ENCODE assay signal across 8 mouse cellular contexts in the genomic region with DNA sequence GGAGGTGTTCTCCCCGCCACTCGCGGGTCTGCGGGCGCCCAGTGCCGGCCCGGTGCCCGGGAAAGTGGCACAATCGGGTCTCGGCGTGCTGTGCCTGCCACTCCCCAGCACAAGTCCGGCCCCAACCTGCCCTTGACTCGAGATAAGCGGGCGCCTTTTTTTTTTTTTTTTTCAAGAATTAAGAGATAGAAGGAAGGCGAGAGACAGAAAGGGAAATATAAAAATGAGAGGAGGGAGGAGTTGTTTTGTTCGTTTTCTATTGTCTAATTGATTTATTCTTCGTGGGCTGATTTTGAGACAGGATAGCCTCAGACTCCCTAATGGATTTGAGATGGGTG. TPM values are rescaled to one million over a fixed set of nuclear protein-coding genes. Genes with fewer than 3 reads are reported as not detected.
DNase-seq lines count a peak whose midpoint lies in the region; ATAC-seq lines count a peak whose summit lies in the region.

No protein-coding gene starts in this region.

- peaks cover 10% of the 10 kb centered on the region for H3K27me3 ChIP-seq in kidney, embryonic 15.5 days
- peaks cover 8% of the 10 kb centered on the region for H3K27me3 ChIP-seq in hindbrain, embryonic 13.5 days
- peaks cover 13% of the 10 kb centered on the region for H3K27me3 ChIP-seq in midbrain, embryonic 13.5 days

- H3K9me3 ChIP-seq in kidney, embryonic 15.5 days (replicated peaks) = no peaks in the 10 kb centered on the region
- H3K9me3 ChIP-seq in hindbrain, embryonic 13.5 days = no peaks in the 10 kb centered on the region
- no peaks in the 10 kb centered on the region for H3K9me3 ChIP-seq in midbrain, embryonic 13.5 days

- no peak for ATAC-seq in kidney, embryonic 15.5 days (replicated peaks; ENCODE audit: low FRiP score)
- ATAC-seq in hindbrain, embryonic 13.5 days (ENCODE audit: low FRiP score) = no peak
- no peak for ATAC-seq in midbrain, embryonic 13.5 days
- no peak for ATAC-seq in CD4-positive, CD25-positive, alpha-beta regulatory T cell, adult 4 months

- H3K9ac ChIP-seq in kidney, embryonic 15.5 days = peak overlapping the region; percentile 33; the same call in 1 of the 2 replicates
- peak overlapping the region; percentile 89 for H3K9ac ChIP-seq in hindbrain, embryonic 13.5 days
- peak overlapping the region; percentile 71 for H3K9ac ChIP-seq in midbrain, embryonic 13.5 days (replicated peaks)

- peak overlapping the region; percentile 93 for H3K4me2 ChIP-seq in kidney, embryonic 15.5 days
- peak overlapping the region; percentile 88 for H3K4me2 ChIP-seq in hindbrain, embryonic 13.5 days
- peak overlapping the region; percentile 91 for H3K4me2 ChIP-seq in midbrain, embryonic 13.5 days (replicated peaks)

- H3K4me3 ChIP-seq in kidney, embryonic 15.5 days (replicated peaks) = peak overlapping the region; percentile 75
- peak overlapping the region; percentile 42; the same call in 1 of the 2 replicates for H3K4me3 ChIP-seq in brown adipose tissue, adult 24 weeks (ENCODE audit: insufficient read depth, low read depth, low read length)
- H3K4me3 ChIP-seq in hindbrain, embryonic 13.5 days = peak overlapping the region; percentile 87
- H3K4me3 ChIP-seq in midbrain, embryonic 13.5 days (replicated peaks) = peak overlapping the region; percentile 90

- WGBS in kidney, embryonic 15.5 days = under 1% methylated on average over 18 of the region's 18 CpGs
- under 1% methylated on average over 18 of the region's 18 CpGs for WGBS in hindbrain, embryonic 13.5 days
- WGBS in midbrain, embryonic 13.5 days = 0% methylated on average over 18 of the region's 18 CpGs

- H3K36me3 ChIP-seq in kidney, embryonic 15.5 days = no peaks in the 10 kb centered on the region
- H3K36me3 ChIP-seq in hindbrain, embryonic 13.5 days = no peaks in the 10 kb centered on the region
- no peaks in the 10 kb centered on the region for H3K36me3 ChIP-seq in midbrain, embryonic 13.5 days

- peaks cover 54% of the 10 kb centered on the region for H3K4me1 ChIP-seq in kidney, embryonic 15.5 days
- H3K4me1 ChIP-seq in brown adipose tissue, adult 24 weeks (ENCODE audit: control insufficient read depth, insufficient read depth, insufficient read length, low read length) = peaks cover 26% of the 10 kb centered on the region
- H3K4me1 ChIP-seq in hindbrain, embryonic 13.5 days (replicated peaks) = peaks cover 36% of the 10 kb centered on the region
- peaks cover 39% of the 10 kb centered on the region for H3K4me1 ChIP-seq in midbrain, embryonic 13.5 days (replicated peaks)

- DNase-seq in kidney, postnatal 4 days = no peak
- DNase-seq in urinary bladder, postnatal 4 days (ENCODE audit: low spot score in 2 of 2) = no peak
- DNase-seq in adrenal gland, postnatal 10 days = no peak

- H3K27ac ChIP-seq in kidney, embryonic 15.5 days = no peak overlapping the region
- H3K27ac ChIP-seq in brown adipose tissue, adult 24 weeks (replicated peaks; ENCODE audit: low read depth, low read length) = no peak overlapping the region
- peak overlapping the region; percentile 86 for H3K27ac ChIP-seq in hindbrain, embryonic 13.5 days
- peak overlapping the region; percentile 87 for H3K27ac ChIP-seq in midbrain, embryonic 13.5 days

RNA-seq across cellular contexts. Expression of a gene that starts 0.4 kb away (rescaled TPM):
- polyA plus RNA-seq in kidney, embryonic 15.5 days (2015; fragmentation: Nextera tagmentation; extraction: Ambion mirVana) = 76.8 and 80.8 TPM in 2 replicates
- 88.4 and 130 TPM in 2 replicates for polyA plus RNA-seq in brown adipose tissue, adult 24 weeks (2012; ENCODE audit: insufficient read depth, insufficient read length, missing spikeins)
- polyA plus RNA-seq in hindbrain, embryonic 13.5 days (2015; fragmentation: Nextera tagmentation; extraction: Ambion mirVana) = 242 and 243 TPM in 2 replicates
- 253 and 274 TPM in 2 replicates for polyA plus RNA-seq in midbrain, embryonic 13.5 days (2015; fragmentation: Nextera tagmentation; extraction: Ambion mirVana)
- total RNA-seq in adrenal gland, postnatal 10 days (2021) = 10 to 100 TPM; 76.8 to 85.6 TPM
- 10 to 100 TPM; 11.7 to 29.4 TPM for polyA plus RNA-seq in CD4-positive, CD25-positive, alpha-beta regulatory T cell, adult 4 months (2017; shearing (Covaris generic))

RNA-seq across cellular contexts. Expression of a gene that starts 8.3 kb away (rescaled TPM):
- not detected in 2 replicates for polyA plus RNA-seq in kidney, embryonic 15.5 days (2015; fragmentation: Nextera tagmentation; extraction: Ambion mirVana)
- polyA plus RNA-seq in brown adipose tissue, adult 24 weeks (2012; ENCODE audit: insufficient read depth, insufficient read length, missing spikeins) = not detected in 2 replicates
- not detected in 2 replicates for polyA plus RNA-seq in hindbrain, embryonic 13.5 days (2015; fragmentation: Nextera tagmentation; extraction: Ambion mirVana)
- polyA plus RNA-seq in midbrain, embryonic 13.5 days (2015; fragmentation: Nextera tagmentation; extraction: Ambion mirVana) = not detected in 2 replicates
- total RNA-seq in adrenal gland, postnatal 10 days (2021) = not detected
- polyA plus RNA-seq in CD4-positive, CD25-positive, alpha-beta regulatory T cell, adult 4 months (2017; shearing (Covaris generic)) = not detected

RNA-seq across cellular contexts. Expression of a gene that starts 34.8 kb away (rescaled TPM):
- 19.8 and 20.9 TPM in 2 replicates for polyA plus RNA-seq in kidney, embryonic 15.5 days (2015; fragmentation: Nextera tagmentation; extraction: Ambion mirVana)
- 16.5 and 19.7 TPM in 2 replicates for polyA plus RNA-seq in brown adipose tissue, adult 24 weeks (2012; ENCODE audit: insufficient read depth, insufficient read length, missing spikeins)
- polyA plus RNA-seq in hindbrain, embryonic 13.5 days (2015; fragmentation: Nextera tagmentation; extraction: Ambion mirVana) = 22.0 and 22.2 TPM in 2 replicates
- polyA plus RNA-seq in midbrain, embryonic 13.5 days (2015; fragmentation: Nextera tagmentation; extraction: Ambion mirVana) = 25.1 and 26.2 TPM in 2 replicates
- total RNA-seq in adrenal gland, postnatal 10 days (2021) = 10 to 100 TPM; 19.0 to 22.4 TPM
- 10 to 100 TPM; 10.1 to 15.7 TPM for polyA plus RNA-seq in CD4-positive, CD25-positive, alpha-beta regulatory T cell, adult 4 months (2017; shearing (Covaris generic))

RNA-seq across cellular contexts. Expression of a gene that starts 34.8 kb away (rescaled TPM):
- polyA plus RNA-seq in kidney, embryonic 15.5 days (2015; fragmentation: Nextera tagmentation; extraction: Ambion mirVana) = 54.1 and 56.4 TPM in 2 replicates
- polyA plus RNA-seq in brown adipose tissue, adult 24 weeks (2012; ENCODE audit: insufficient read depth, insufficient read length, missing spikeins) = 61.6 and 62.0 TPM in 2 replicates
- 48.3 and 49.3 TPM in 2 replicates for polyA plus RNA-seq in hindbrain, embryonic 13.5 days (2015; fragmentation: Nextera tagmentation; extraction: Ambion mirVana)
- polyA plus RNA-seq in midbrain, embryonic 13.5 days (2015; fragmentation: Nextera tagmentation; extraction: Ambion mirVana) = 54.0 and 55.0 TPM in 2 replicates
- total RNA-seq in adrenal gland, postnatal 10 days (2021) = 10 to 100 TPM; 56.9 to 74.1 TPM
- 100 to 1,000 TPM in 1 of 2 experiments, 10 to 100 TPM in 1; 93.6 to 129 TPM for polyA plus RNA-seq in CD4-positive, CD25-positive, alpha-beta regulatory T cell, adult 4 months (2017; shearing (Covaris generic))

Comparison
In these comparisons a context has a peak if more than half of its experiments do, and no peak if none do; other contexts are left out.
1. H3K27ac ChIP-seq: peak in hindbrain, embryonic 13.5 days (single experiment) and midbrain, embryonic 13.5 days (single experiment); none in kidney, embryonic 15.5 days (single experiment) and brown adipose tissue, adult 24 weeks (single experiment).
2. H3K9ac ChIP-seq: peak in every context shown above with its lines; median percentile 89 in hindbrain, embryonic 13.5 days; 71 in midbrain, embryonic 13.5 days; 33 in kidney, embryonic 15.5 days.
3. Peak in every context shown above with its lines, with median percentiles within 50 percentile points of each other: H3K4me2 ChIP-seq and H3K4me3 ChIP-seq.